Mouse (Mus musculus) frontal cortex, adult (tissue): ENCODE results near the gene Srgn.
A peak's percentile ranks its signal among the peaks of the same experiment; 100 is the strongest.
"Not testable (repeated sequence)": the region's sequence is repeated elsewhere in the genome, so short reads cannot be mapped to it uniquely, and the experiment has no call there.

Source experiments
- ATAC-seq: cut with Nextera tagmentation; 2 replicates; pipeline ENCODE4 v1.9.2; 2017; ENCODE audit warnings: mild to moderate bottlenecking, moderate library complexity, mixed read lengths; ENCODE audit not compliant: low TSS enrichment

Gene Srgn

DNA sequence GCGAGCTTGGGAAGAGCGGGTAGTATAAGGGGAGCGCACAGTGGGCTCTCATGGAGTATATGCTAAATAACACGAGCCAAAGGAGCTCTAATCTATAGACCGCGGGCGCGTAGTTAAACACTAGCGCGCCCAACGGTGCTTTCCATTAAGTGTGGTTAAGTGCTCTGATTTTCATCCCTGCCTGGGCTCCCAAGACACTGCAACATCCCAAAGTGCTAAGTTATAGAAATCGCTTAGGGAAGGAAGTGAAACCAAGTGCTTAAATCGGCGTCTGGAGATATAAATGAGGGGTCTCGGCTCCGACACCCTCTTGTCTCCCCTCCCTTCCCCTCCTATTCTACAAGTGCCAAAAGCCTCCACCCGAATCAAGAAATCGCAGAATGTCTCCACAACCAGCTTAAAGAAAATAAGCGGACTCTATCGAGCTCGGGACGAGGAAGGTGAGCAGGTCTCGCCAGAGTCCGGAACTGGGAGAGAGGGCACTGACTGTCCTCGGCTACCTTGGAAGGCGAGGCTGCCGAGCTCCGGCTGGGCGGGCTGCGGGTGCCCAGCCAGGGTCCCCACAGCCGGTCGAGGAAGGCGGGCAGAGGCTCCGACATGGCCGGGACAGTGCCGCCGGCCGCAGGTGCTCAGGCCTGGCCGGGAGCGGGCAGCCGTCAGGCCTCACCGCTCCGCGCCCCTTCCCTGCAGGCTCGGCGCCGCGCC, 41.2 kb downstream of the Srgn start:
- ATAC-seq = peak; percentile 35

- ATAC-seq = no peak
Measured at GRCm38 (mm10) chr10:62481108-62481852, 46.0 kb downstream of the Srgn start.

GRCm38 (mm10) chr10:62476980-62477379, 50.3 kb downstream of the Srgn start:
- no peak for ATAC-seq

DNA sequence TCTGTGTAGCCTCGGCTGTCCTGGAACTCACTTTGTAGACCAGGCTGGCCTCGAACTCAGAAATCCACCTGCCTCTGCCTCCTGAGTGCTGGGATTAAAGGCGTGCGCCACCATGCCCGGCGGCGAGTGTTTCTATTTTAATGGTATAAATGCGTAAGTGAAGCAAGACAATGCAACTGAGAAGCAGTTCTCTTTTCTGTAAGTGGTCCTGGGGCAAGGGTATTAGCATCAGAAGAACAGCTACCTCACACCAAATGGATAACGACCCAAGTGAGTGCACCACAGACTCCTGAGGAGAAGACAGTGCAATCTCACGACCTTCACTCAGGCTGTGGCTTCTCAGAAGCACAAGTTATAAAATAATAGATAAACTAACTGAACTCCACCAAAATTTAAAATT, 52.3 kb downstream of the Srgn start:
- no peak for ATAC-seq

DNA sequence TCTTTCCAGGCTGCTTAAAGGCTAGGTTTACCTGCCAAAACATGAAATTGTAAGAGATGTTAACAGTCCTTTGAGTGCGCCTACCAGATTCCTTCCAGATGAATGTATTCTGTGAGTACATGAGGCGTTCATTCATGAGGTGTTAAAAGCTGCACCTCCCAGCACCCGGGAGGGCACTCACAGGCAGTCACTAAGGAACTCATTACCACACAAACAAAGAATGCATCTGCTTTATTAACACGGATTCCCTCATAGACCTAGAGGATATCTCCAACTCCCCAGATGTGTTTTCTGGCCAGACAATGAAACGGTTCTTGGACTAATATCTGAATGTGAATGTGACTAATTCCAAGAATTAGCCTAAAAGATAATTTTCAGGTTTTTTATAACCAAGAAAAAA, 56.1 kb downstream of the Srgn start:
- no peak for ATAC-seq

DNA sequence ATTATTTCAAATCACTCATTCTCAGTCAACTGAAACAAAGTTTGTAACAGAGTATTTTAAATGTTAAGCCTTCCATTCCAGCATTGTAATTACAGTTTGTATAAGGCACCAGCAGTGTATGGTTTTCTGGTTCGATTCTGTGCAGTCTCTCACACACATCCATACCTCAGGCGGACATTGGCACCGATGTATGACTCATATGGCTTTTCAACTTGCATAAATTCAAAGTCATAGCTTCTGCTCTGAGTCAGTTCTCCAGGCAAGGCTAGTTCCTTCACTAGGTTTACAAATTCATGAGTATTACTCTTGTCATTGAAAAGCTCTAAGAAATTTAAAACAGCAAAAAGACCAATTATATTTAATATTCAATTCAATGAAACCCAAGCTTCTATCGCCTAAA, 57.5 kb downstream of the Srgn start:
- ATAC-seq = no peak

- no peak for ATAC-seq
Measured at GRCm38 (mm10) chr10:62461321-62461720, 65.9 kb downstream of the Srgn start.

- not testable (repeated sequence) for ATAC-seq
Measured at GRCm38 (mm10) chr10:62452001-62452400, 75.2 kb downstream of the Srgn start.

GRCm38 (mm10) chr10:62450280-62450640, 77.0 kb downstream of the Srgn start:
- no peak for ATAC-seq

DNA sequence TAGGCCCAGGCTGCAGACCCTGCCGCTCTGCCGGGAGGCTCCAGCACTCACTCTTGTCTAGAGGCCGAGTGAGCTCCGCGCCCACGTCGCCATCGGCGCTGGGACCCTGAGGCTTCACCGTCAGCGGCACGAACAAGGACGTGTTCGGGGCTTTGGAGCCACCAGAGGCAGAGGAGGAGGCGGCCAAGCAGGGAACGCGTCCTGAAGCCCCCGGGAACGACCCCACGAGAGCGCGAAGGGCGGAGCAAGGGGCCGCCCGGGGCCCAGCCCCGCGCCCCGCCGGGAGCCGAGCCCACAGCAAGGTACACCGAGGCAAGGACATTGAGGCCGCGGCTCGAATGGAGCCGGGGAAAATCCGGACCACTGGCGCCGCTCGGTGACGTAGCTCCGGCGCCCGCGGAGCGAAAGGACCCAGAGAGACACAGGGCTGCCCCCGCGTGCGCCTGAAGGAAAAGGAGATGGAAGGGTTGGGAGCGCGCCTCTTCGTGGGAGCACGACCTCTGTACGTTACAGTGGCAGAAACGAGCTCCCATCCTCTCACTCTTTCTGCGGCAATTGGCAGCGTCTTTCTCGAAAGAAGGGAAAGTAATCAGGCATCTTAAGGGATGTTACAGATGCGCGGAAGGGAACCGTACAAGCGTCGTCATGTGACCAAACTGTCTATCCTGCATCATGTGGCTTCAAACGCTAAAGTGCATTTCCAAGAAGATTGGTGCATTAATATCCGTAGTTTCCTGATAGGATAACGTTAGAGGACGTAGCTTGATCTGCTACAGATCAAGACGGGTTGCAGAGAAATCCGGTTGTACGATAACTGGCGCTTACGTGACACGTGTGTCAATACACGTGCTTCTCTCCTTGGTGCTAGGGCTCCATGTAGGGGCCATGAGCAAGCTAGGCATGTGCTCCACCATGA, 77.6 kb downstream of the Srgn start, which contains the start of the genes 4930507D05Rik and Supv3l1:
Gene 4930507D05Rik (plus strand): TSS at position 126 of the 916 bp plus-strand sequence.
Gene Supv3l1 (minus strand): TSS at position 375 of the 916 bp plus-strand sequence.
- peak; percentile 87 for ATAC-seq
